Mouse (Mus musculus) MEL (cell line): ENCODE measurements around the gene Bsn.

Experiments used
- CHD1 ChIP-seq: IDR thresholded peaks from 2 replicates; pipeline ENCODE4 v1.6.1; 2012; ENCODE audit warnings: low read depth, mild to moderate bottlenecking, inconsistent platforms, low read length, improper control_type of control experiment
- GABPA ChIP-seq: IDR thresholded peaks from 2 replicates; pipeline ENCODE4 v1.6.1; 2012; ENCODE audit warnings: low read depth, mild to moderate bottlenecking, inconsistent platforms, low read length, improper control_type of control experiment, moderate library complexity
- MXI1 ChIP-seq: IDR thresholded peaks from 2 replicates; pipeline ENCODE4 v1.6.1; 2011; ENCODE audit warnings: mild to moderate bottlenecking, low read depth, low read length, improper control_type of control experiment
- USF2 ChIP-seq, 2 experiments: IDR thresholded peaks; 2 replicates each; pipeline ENCODE4 v1.6.1; 2011 to 2012; ENCODE audit warnings: improper control_type of control experiment in 2 of 2, low read length in 2 of 2, borderline replicate concordance in 1 of 2, inconsistent platforms in 1 of 2, low read depth in 1 of 2, mild to moderate bottlenecking in 1 of 2; ENCODE audit not compliant: insufficient read depth in 1 of 2
- ZNF384 ChIP-seq: IDR thresholded peaks from 2 replicates; pipeline ENCODE4 v1.6.1; 2012; ENCODE audit warnings: low read depth, mild to moderate bottlenecking, inconsistent platforms, low read length, improper control_type of control experiment

DNA sequence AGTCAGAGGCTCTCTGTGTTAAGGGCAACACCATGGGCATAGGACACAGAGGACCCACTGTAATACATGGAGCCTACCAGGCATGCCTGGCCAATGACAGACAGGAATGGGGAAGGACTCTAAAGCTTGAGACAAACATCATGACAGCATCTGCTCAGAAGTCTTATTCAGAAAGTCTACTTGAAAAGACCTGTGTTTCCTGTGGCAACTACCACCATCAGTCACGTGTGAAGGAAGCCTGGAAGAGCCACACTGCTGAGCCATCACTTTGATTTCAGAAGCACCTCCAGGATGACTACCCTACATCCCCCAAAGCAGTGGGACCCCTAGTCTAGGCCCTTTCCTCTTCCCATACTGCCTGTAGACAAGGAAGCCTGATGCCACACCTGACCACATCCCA lies 39.7 kb downstream of the Bsn start:
- no peak for TF ChIP-seq GABPA
- no peak for TF ChIP-seq CHD1
- TF ChIP-seq USF2 (IDR thresholded peaks at IDR 0.05; ENCODE audit: borderline replicate concordance in 1 of 2, insufficient read depth in 1 of 2, low read depth in 1 of 2, low read length in 2 of 2), result no peak
- TF ChIP-seq ZNF384, result no peak
- no peak for TF ChIP-seq MXI1
